Mouse (Mus musculus) regulatory T cell (primary cell): ENCODE results near the gene Gpam.

Source experiments
- in situ Hi-C: fragments of 300-600 bp; cut with MboI, MseI; formaldehyde crosslinking; loops from one replicate; pipeline ENCODE4 v1.15.1; 2025; ENCODE audit warnings: high pct_unique_total_duplicates

Gene Gpam

DNA sequence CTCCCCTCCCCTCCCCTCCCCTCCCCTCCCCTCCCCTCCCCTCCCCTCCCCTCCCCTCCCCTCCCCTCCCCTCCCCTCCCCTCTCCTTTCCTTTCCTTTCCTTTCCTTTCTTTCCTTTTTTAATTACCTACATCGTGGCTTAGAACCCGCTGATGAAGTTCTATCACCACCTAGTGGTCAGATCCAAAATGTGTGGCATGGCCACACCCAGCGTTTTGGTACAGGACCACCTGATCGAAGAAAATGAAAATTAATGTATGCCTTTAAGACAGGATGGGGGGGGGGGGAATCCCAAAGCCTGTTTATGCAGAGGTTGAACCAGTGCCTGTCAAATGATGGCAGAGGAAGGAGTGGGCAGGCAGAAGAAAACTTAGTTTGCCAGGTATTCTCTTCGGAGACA is 65.1 kb downstream of the Gpam start:
- in situ Hi-C loops = loop anchor here (5.0 kb wide), 1 partner anchor 1015 kb away; no protein-coding TSS in a partner anchor

DNA sequence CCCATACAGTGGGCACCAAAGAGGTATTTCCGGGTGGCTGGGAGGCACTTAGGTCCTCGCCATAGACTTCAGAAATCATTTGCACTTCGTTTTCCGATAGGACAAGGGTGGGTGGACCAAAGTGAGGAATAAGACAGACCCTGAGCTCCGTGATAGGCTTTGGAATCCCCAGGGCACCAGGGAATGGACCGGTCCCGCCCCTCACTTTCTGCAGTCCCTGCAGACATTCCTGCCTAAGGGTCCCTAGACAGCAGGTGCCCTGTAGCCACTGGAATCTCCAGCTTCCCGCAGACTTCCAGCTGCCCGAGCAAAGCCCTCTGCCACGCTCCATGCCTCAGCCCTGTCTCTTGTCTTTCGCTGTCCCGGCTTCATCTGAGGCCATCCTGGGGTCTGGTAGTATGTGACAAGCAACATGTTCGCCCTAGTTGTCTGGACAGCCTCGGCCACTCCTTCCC is 65.6 kb downstream of the Gpam start:
- in situ Hi-C loops = loop anchor here (5.0 kb wide), 1 partner anchor 1014 kb away; no protein-coding TSS in a partner anchor

DNA sequence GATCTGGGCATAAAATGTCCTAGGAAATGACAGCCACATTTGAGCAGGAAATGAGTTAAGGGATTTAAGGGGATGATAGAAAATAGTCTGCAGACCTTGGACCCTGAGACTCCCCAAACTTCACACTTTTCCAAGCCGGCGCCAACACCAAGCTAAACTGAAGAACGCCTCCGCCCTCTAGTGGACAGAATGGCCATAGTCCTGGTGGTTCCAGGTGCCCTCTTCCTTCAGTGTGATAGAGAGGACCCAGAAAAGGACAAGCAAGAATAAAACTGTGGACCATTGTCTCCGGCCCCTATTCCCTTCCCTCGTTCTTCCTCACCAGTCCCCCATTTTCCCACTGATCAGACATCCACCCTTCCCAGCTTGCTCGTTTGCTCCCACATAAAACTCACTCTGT is 66.1 kb downstream of the Gpam start:
- in situ Hi-C loops = loop anchor here (5.0 kb wide), 1 partner anchor 1014 kb away; no protein-coding TSS in a partner anchor

DNA sequence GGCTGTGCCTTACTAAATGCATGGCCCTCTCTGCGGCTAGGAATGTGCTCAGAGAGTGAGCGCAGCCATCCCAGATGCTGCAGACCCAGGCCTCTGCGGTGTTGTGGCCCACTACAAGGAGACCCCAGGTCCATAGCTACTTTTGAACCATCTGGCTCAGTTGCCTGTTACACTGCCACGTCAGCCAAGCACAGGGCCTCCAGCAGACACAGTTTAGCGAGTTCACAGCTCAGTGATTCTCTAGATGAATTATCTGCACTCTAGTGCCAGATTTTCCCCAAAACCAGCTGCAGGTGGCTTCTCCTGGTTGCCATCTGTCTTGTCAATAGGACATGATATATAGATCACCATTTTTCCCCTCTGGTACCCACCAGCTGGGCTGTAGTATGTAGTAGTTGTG is 69.6 kb downstream of the Gpam start:
- in situ Hi-C loops = no loop called here

DNA sequence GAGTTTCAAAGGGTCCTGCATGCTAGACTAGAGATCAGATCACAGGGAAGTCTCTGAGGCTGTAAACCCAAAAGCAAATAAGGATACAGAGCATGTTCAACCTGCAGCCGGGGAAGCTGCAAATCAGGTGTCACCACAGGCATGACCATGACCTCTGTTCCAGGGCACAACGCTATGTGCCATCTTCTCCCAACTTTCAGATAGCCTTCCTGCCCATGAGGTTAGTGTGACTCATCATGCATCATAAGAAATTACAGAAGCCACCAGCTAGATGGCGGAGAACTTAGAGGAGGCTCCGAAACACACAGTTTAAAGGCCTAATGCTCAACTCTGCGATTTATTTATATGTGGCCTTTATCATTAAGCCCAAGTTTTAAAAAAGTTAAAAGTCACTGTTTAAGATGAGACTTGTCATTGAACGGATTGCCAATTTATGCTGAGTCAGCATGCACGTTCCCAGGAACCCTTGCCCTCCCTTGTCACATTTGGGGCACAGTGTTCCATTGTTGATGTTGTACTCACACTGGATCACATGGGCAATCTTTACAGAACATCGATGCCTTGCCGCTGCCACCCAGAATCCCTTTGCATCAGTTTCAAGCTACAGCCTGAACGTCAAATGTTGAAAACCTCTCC is 71.3 kb downstream of the Gpam start:
- in situ Hi-C loops = no loop called here

DNA sequence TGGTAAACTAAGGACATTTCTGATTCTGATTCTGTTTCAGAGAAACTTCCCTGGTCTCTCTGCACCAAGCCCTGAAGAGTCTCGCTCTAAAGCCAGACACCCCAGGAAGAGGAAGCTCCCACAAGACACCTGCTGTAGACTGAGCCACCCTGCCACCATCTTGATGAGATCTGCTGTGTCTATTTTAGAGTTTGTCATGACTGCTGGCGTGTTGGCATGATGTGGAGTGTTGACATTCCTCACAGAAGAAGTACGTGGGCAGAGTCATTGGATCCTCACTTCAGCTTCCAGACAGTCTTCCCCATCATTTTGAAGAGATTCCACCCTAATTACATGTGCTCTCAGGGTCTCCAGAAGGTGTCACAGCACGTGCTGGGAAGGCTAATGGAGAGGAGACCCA is 73.9 kb downstream of the Gpam start:
- in situ Hi-C loops = no loop called here

DNA sequence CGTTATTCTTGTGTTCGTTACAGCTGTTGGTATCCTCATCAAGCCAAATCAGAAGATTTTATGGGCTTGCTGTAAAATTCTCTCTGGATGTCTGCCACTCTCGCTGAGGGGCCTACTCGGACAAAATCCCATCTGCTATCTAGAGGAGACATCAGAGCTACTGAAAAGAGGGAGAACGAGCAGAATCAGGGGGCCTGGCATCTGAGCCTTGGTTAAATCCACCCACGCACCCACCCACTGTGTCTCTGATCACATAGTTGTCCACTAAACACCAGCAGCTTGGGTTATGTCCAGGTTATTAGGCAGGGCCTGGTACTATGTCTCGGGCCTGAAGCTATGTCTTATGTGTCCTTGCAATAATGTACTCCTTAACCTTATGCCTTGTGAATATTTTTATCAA is 89.6 kb downstream of the Gpam start:
- in situ Hi-C loops = no loop called here

DNA sequence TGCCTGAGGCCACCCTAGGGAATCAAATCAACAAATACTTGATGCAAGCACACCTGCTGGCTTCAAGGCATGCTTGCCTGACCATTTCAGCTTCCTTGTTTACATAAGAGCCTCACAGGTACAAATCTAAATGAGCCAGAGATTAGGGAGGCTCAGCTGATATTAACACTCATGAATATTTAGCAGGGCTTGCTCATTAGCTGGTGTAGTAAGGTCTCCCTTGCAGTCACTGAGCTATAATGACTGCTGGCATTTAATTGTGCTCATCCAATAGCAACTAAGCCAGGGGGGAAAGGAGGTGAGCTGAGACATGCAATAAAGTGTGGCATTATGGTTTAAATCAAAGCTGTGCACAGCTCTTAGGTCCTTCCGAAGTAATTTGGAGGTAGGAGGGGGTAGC is 108.2 kb downstream of the Gpam start:
- in situ Hi-C loops = no loop called here
